Mouse (Mus musculus) left cerebral cortex, postnatal 25 days (tissue): ENCODE measurements around the gene Plin2. TPM values are rescaled to one million over a fixed set of nuclear protein-coding genes. Genes with fewer than 3 reads are reported as not detected.
"Not testable (repeated sequence)": the region's sequence is repeated elsewhere in the genome, so short reads cannot be mapped to it uniquely, and the experiment has no call there.

Experiments
- DNase-seq, 2 experiments: peaks; one replicate each; pipeline ENCODE4 v3.0.0; 2022; ENCODE audit warnings: low spot score in 2 of 2, mixed read lengths in 1 of 2
- intact Hi-C: fragments of 180-260 bp; cut with DNase I; formaldehyde crosslinking; loops from one replicate; pipeline ENCODE4 v1.15.1; 2025
- total RNA-seq, 2 experiments: library from RNA; stranded (reverse); gene quantifications; 2 replicates each; pipeline ENCODE4 v1.2.3; 2021

The Plin2 gene
- total RNA-seq, 2 experiments from 2014 or later, result 10.8 to 12.3 TPM

- no peak for DNase-seq
- intact Hi-C loops, result no loop called here
Measured at GRCm38 (mm10) chr4:86685231-86686008, 15.6 kb upstream of the Plin2 start.

- no peak for DNase-seq
- intact Hi-C loops, result no loop called here
Measured at GRCm38 (mm10) chr4:86684806-86685205, 14.9 kb upstream of the Plin2 start.

GRCm38 (mm10) chr4:86683746-86684145, 13.9 kb upstream of the Plin2 start:
- intact Hi-C loops, result no loop called here
- DNase-seq, result no peak

GRCm38 (mm10) chr4:86683280-86683679, 13.4 kb upstream of the Plin2 start:
- no peak for DNase-seq
- intact Hi-C loops, result no loop called here

GRCm38 (mm10) chr4:86681846-86682245, 12.0 kb upstream of the Plin2 start:
- intact Hi-C loops, result no loop called here
- DNase-seq, result no peak

GRCm38 (mm10) chr4:86681421-86681820, 11.6 kb upstream of the Plin2 start:
- DNase-seq, result no peak

GRCm38 (mm10) chr4:86679686-86680085, 9.8 kb upstream of the Plin2 start:
- DNase-seq, result no peak
- intact Hi-C loops, result no loop called here

More at GRCm38 (mm10) chr4:86681421-86681820, 11.6 kb upstream of the Plin2 start:
- intact Hi-C loops, result no loop called here

- no peak for DNase-seq
Measured at GRCm38 (mm10) chr4:86676756-86677155, 6.9 kb upstream of the Plin2 start.

GRCm38 (mm10) chr4:86674739-86675138, 4.9 kb upstream of the Plin2 start:
- DNase-seq, intact Hi-C loops: not testable (repeated sequence)

More at GRCm38 (mm10) chr4:86676756-86677155, 6.9 kb upstream of the Plin2 start:
- intact Hi-C loops, result no loop called here

GRCm38 (mm10) chr4:86674150-86674549, 4.3 kb upstream of the Plin2 start:
- intact Hi-C loops, DNase-seq: not testable (repeated sequence)

- intact Hi-C loops, result no loop called here
Measured at GRCm38 (mm10) chr4:86672450-86672849, 2.6 kb upstream of the Plin2 start.

GRCm38 (mm10) chr4:86671803-86672202, 1.9 kb upstream of the Plin2 start:
- no peak for DNase-seq
- intact Hi-C loops, result no loop called here

More at GRCm38 (mm10) chr4:86672450-86672849, 2.6 kb upstream of the Plin2 start:
- no peak for DNase-seq

- intact Hi-C loops, result no loop called here
- DNase-seq, result no peak
Measured at GRCm38 (mm10) chr4:86670582-86671306, 884 bp upstream of the Plin2 start.

- intact Hi-C loops, DNase-seq: not testable (repeated sequence)
Measured at GRCm38 (mm10) chr4:86669241-86669753, 563 bp downstream of the Plin2 start.

- no peak for DNase-seq
- intact Hi-C loops, result no loop called here
Measured at GRCm38 (mm10) chr4:86668290-86669000, 1.4 kb downstream of the Plin2 start.

- intact Hi-C loops, result no loop called here
- DNase-seq, result no peak
Measured at GRCm38 (mm10) chr4:86665596-86665995, 4.3 kb downstream of the Plin2 start.

- intact Hi-C loops, result no loop called here
- no peak for DNase-seq
Measured at GRCm38 (mm10) chr4:86663919-86664318, 5.9 kb downstream of the Plin2 start.

GRCm38 (mm10) chr4:86657176-86657575, 12.7 kb downstream of the Plin2 start:
- DNase-seq, result no peak
- intact Hi-C loops, result no loop called here

GRCm38 (mm10) chr4:86656410-86656809, 13.4 kb downstream of the Plin2 start:
- intact Hi-C loops, DNase-seq: not testable (repeated sequence)
